Mouse (Mus musculus): ENCODE data around the gene Afap1.

DNA sequence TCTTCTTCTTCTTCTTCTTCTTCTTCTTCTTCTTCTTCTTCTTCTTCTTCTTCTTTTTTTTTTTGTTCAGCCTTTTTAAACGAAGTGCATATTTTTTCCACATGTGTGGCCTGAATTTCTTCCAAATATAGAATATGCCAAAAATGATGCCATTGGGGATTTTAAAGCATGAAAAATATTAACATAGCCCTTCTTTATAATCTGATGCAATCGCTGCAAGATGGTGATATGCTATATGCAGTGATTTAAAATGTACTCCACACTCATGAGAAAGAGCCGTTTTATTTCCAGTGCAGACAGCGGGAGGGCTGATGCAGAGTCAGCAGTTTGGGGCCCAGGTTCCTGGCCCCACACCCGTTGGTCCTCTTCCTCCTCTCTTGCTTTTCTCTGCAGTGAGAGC, 55.9 kb downstream of the Afap1 start:
- TF ChIP-seq CTCF (IDR thresholded peaks at IDR 0.05; ENCODE audit: low read depth, low read length) (no peak), POLR2A (IDR thresholded peaks at IDR 0.05; ENCODE audit: extremely low read depth, insufficient read depth, low read length) (no peak)
